Mouse (Mus musculus): ENCODE results near the gene Olfr1178.

Olfr1178 gene

GRCm38 (mm10) chr2:88386762-88387161 is at the start of gene Olfr1178:
Gene Olfr1178, plus strand, starts transcription at chr2:88387062.
- no peak for DNase-seq (ENCODE audit: low spot score in 2 of 2)

GRCm38 (mm10) chr2:88346392-88346791 is 40.5 kb upstream of the Olfr1178 start, which contains the start of gene Olfr1177-ps:
Gene Olfr1177-ps, minus strand, starts transcription at chr2:88346492.
- no peak for DNase-seq (ENCODE audit: low spot score in 2 of 2)

GRCm38 (mm10) chr2:88356304-88356703 is 30.6 kb upstream of the Olfr1178 start:
- no peak for DNase-seq (ENCODE audit: low spot score in 2 of 2)

- DNase-seq (ENCODE audit: low spot score in 2 of 2) = no peak
Measured at GRCm38 (mm10) chr2:88406353-88406752, 19.5 kb downstream of the Olfr1178 start, which contains the start of gene Olfr1179. Gene Olfr1179, minus strand, starts transcription at chr2:88406453.

- DNase-seq (ENCODE audit: low spot score in 2 of 2) = no peak
Measured at GRCm38 (mm10) chr2:88419051-88419450, 32.2 kb downstream of the Olfr1178 start, which contains the start of gene Olfr1180. Gene Olfr1180, minus strand, starts transcription at chr2:88419151.

GRCm38 (mm10) chr2:88426071-88426470 is 39.2 kb downstream of the Olfr1178 start, which contains the start of gene Olfr1181:
Gene Olfr1181, minus strand, starts transcription at chr2:88426171.
- DNase-seq (ENCODE audit: low spot score in 2 of 2) = no peak

GRCm38 (mm10) chr2:88449031-88449430 is 62.2 kb downstream of the Olfr1178 start, which contains the start of gene Gm13757:
Gene Gm13757, minus strand, starts transcription at chr2:88449131.
- DNase-seq (ENCODE audit: low spot score in 2 of 2) = no peak

All from spleen, postnatal 4 days (tissue).